Mouse (Mus musculus) hematopoietic multipotent progenitor cell, adult 10-12 weeks (in vitro differentiated cells): Measurements from ENCODE around the gene Sgk2. TPM values are rescaled to one million over a fixed set of nuclear protein-coding genes. Genes with fewer than 3 reads are reported as not detected.

Experiments used
- polyA plus RNA-seq: library from polyadenylated mRNA; stranded (reverse); fragments of >175 nt; gene quantifications from 2 replicates; pipeline ENCODE4 v1.2.3, GENCODE M21; 2012; ENCODE audit warnings: low replicate concordance

Gene Sgk2
- not detected in 2 replicates for polyA plus RNA-seq

GRCm38 (mm10) chr2:162987218-162987617 is at the start of gene Sgk2:
TSS of gene Sgk2 (plus strand) at chr2:162987330.

GRCm38 (mm10) chr2:162943148-162943846 is 43.8 kb upstream of the Sgk2 start, which contains the start of gene L3mbtl1:
TSS of gene L3mbtl1 (plus strand) at chr2:162943472.

GRCm38 (mm10) chr2:163016916-163017743 is 30.0 kb downstream of the Sgk2 start, which contains the start of gene Ift52:
TSS of gene Ift52 (plus strand) at chr2:163017354.

GRCm38 (mm10) chr2:163054335-163054840 is 67.3 kb downstream of the Sgk2 start, which contains the start of gene Mybl2:
TSS of gene Mybl2 (plus strand) at chr2:163054687.

Other genes starting within 250 kb of the Sgk2 start
- gene Srsf6, start 55.8 kb upstream of the Sgk2 start, polyA plus RNA-seq: 60.1 and 124 TPM in 2 replicates
- not detected in 2 replicates for gene L3mbtl1, start 43.9 kb upstream of the Sgk2 start, polyA plus RNA-seq
- 2.8 and 5.1 TPM in 2 replicates for gene Ift52, start 30.0 kb downstream of the Sgk2 start, polyA plus RNA-seq
- gene Mybl2, start 67.4 kb downstream of the Sgk2 start, polyA plus RNA-seq: 5.4 and 13.6 TPM in 2 replicates
- gene Gtsf1l, start 100.5 kb downstream of the Sgk2 start, polyA plus RNA-seq: not detected in 2 replicates
- gene Tox2, start 215.8 kb downstream of the Sgk2 start, polyA plus RNA-seq: 13.1 and 63.1 TPM in 2 replicates